Mouse (Mus musculus) hindbrain, embryonic 13.5 days (tissue): ENCODE measurements around the gene Cdk9. TPM values are rescaled to one million over a fixed set of nuclear protein-coding genes. Genes with fewer than 3 reads are reported as not detected.

Source experiments
- ATAC-seq: fragments of 200-750 bp; cut with Nextera tagmentation; 2 replicates; pipeline ENCODE4 v1.8.0; 2017; ENCODE audit warnings: moderate TSS enrichment; ENCODE audit not compliant: low FRiP score
- H3K27ac ChIP-seq: fragments of 300-500 bp; sonication (generic); 2 replicates; pipeline ENCODE4 v1.5.1; 2015; ENCODE audit warnings: inconsistent platforms, mild to moderate bottlenecking, moderate library complexity
- H3K27me3 ChIP-seq: fragments of 300-500 bp; sonication (generic); 2 replicates; pipeline ENCODE4 v1.6.1; 2015; ENCODE audit warnings: mild to moderate bottlenecking, inconsistent platforms
- H3K36me3 ChIP-seq: fragments of 300-500 bp; sonication (generic); 2 replicates; pipeline ENCODE4 v1.6.1; 2015; ENCODE audit warnings: mild to moderate bottlenecking, inconsistent platforms
- H3K4me1 ChIP-seq: fragments of 300-500 bp; sonication (generic); replicated peaks from 2 replicates; pipeline ENCODE4 v1.6.1; 2015; ENCODE audit warnings: inconsistent platforms
- H3K4me2 ChIP-seq: fragments of 300-500 bp; sonication (generic); 2 replicates; pipeline ENCODE4 v1.6.1; 2015; ENCODE audit warnings: inconsistent platforms, mild to moderate bottlenecking, moderate library complexity
- H3K4me3 ChIP-seq: fragments of 300-500 bp; sonication (generic); 2 replicates; pipeline ENCODE4 v1.5.1; 2015; ENCODE audit warnings: mild to moderate bottlenecking, inconsistent platforms
- H3K9ac ChIP-seq: fragments of 300-500 bp; sonication (generic); 2 replicates; pipeline ENCODE4 v1.6.1; 2015; ENCODE audit warnings: mild to moderate bottlenecking, inconsistent platforms
- H3K9me3 ChIP-seq: fragments of 300-500 bp; sonication (generic); 2 replicates; pipeline ENCODE4 v1.6.1; 2016; ENCODE audit warnings: inconsistent platforms
- WGBS: fragments of 180-500 bp; shearing (Covaris S2); methylation state at CpG from one replicate; pipeline ENCODE4 v1.1.7; 2015; 5-methylcytosine and 5-hydroxymethylcytosine counted together
- microRNA counts: library from miRNA; unstranded; fragments of <30 nt; microRNA quantifications from one replicate; lab custom pipeline; 2016
- microRNA-seq: library from miRNA; unstranded; fragments of <30 nt; microRNA quantifications from one replicate; pipeline ENCODE4, GENCODE M21; 2016
- polyA plus RNA-seq: library from polyadenylated mRNA; unstranded; fragments of >200 nt; fragmentation: Nextera tagmentation; extraction: Ambion mirVana; gene quantifications from 2 replicates; pipeline ENCODE4 v1.2.1, GENCODE M21; 2015

The Cdk9 gene
- polyA plus RNA-seq, 1 experiment from 2014 or later = 74.9 TPM

GRCm38 (mm10) chr2:32667775-32668174, 45.1 kb downstream of the Cdk9 start:
- 31% methylated on average over 11 of the region's 11 CpGs for WGBS
- H3K27me3 ChIP-seq = no peaks in the 10 kb centered on the region

GRCm38 (mm10) chr2:32665853-32666252, 47.0 kb downstream of the Cdk9 start:
- no peaks in the 10 kb centered on the region for H3K36me3 ChIP-seq
- no peaks in the 10 kb centered on the region for H3K9me3 ChIP-seq
- H3K27me3 ChIP-seq = no peaks in the 10 kb centered on the region
- no peak overlapping the region for H3K4me2 ChIP-seq
- H3K4me1 ChIP-seq = 0 out of 2 replicates have a peak, but pooled peaks cover 4% of the 10 kb centered on the region
- H3K9ac ChIP-seq = no peak overlapping the region
- H3K27ac ChIP-seq = no peak overlapping the region
- WGBS = 84% methylated on average over 6 of the region's 6 CpGs
- no peak for ATAC-seq
- no peak overlapping the region for H3K4me3 ChIP-seq

More at GRCm38 (mm10) chr2:32667775-32668174, 45.1 kb downstream of the Cdk9 start:
- ATAC-seq = no peak
- Histone ChIP-seq H3K9ac (no peak overlapping the region; the same call in 1 of the 2 replicates), H3K9me3 (no peaks in the 10 kb centered on the region), H3K4me2 (no peak overlapping the region), H3K36me3 (no peaks in the 10 kb centered on the region), H3K27ac (0 out of 2 replicates have a peak overlapping the region, but pooled peaks have one; percentile 3), H3K4me1 (no peaks in the 10 kb centered on the region), H3K4me3 (no peak overlapping the region)

- no peak overlapping the region for H3K9ac ChIP-seq
- 0 out of 2 replicates have a peak, but pooled peaks cover 4% of the 10 kb centered on the region for H3K4me1 ChIP-seq
- no peaks in the 10 kb centered on the region for H3K9me3 ChIP-seq
- no peaks in the 10 kb centered on the region for H3K36me3 ChIP-seq
- 55% methylated on average over 8 of the region's 8 CpGs for WGBS
- ATAC-seq = no peak
- H3K27ac ChIP-seq = peak overlapping the region; percentile 19; the same call in 1 of the 2 replicates
- H3K4me2 ChIP-seq = no peak overlapping the region
- H3K4me3 ChIP-seq = no peak overlapping the region
- H3K27me3 ChIP-seq = no peaks in the 10 kb centered on the region
These were observed 47.5 kb downstream of the Cdk9 start for GRCm38 (mm10) chr2:32665345-32665744.

- H3K4me3 ChIP-seq = no peak overlapping the region
- ATAC-seq = no peak
- H3K36me3 ChIP-seq = no peaks in the 10 kb centered on the region
- no peak overlapping the region for H3K9ac ChIP-seq
- no peak overlapping the region for H3K27ac ChIP-seq
- no peak overlapping the region for H3K4me2 ChIP-seq
- WGBS = 61% methylated on average over 5 of the region's 5 CpGs
- 0 out of 2 replicates have a peak, but pooled peaks cover 4% of the 10 kb centered on the region for H3K4me1 ChIP-seq
- no peaks in the 10 kb centered on the region for H3K9me3 ChIP-seq
- H3K27me3 ChIP-seq = no peaks in the 10 kb centered on the region
These were observed 50.6 kb downstream of the Cdk9 start for GRCm38 (mm10) chr2:32662291-32662690.

DNA sequence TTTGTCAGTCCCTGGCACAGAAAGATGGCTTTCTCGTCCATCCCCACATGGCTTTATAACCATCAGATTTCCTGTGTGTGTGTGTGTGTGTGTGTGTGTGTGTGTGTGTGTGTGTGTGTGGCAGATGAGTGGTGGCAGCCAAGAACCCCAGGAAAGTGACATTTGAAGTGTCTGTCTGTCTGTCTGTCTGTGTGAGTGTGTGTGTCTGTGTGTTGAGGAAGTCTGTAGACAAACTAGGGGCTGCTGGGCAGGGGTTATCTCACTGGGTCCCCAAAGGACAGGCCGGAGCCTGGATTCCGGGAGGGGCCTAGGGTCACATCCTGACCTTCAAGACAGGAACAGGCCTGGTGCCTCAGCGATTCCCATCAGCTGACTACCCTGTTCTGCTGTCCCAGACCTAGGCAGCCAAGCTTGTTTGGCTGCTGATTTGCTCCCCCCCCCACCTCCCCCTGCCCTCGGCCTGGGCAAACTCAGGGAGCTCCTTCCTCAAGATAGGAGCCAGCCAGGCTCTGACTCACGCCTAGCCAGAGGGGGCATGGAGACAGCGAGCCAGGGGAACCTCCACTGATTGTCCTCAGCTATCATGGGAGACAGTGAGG, 51.3 kb downstream of the Cdk9 start:
- Histone ChIP-seq H3K4me3 (no peak overlapping the region), H3K9ac (no peak overlapping the region), H3K36me3 (no peaks in the 10 kb centered on the region), H3K27me3 (no peaks in the 10 kb centered on the region), H3K27ac (peak overlapping the region; percentile 8; the same call in 1 of the 2 replicates), H3K4me1 (0 out of 2 replicates have a peak, but pooled peaks cover 4% of the 10 kb centered on the region), H3K4me2 (no peak overlapping the region), H3K9me3 (no peaks in the 10 kb centered on the region)
- WGBS = 68% methylated on average over 7 of the region's 7 CpGs
- no peak for ATAC-seq

GRCm38 (mm10) chr2:32658873-32659272, 54.0 kb downstream of the Cdk9 start:
- Histone ChIP-seq H3K27ac (no peak overlapping the region), H3K4me2 (no peak overlapping the region), H3K4me1 (0 out of 2 replicates have a peak, but pooled peaks cover 13% of the 10 kb centered on the region), H3K4me3 (no peak overlapping the region), H3K27me3 (no peaks in the 10 kb centered on the region), H3K36me3 (no peaks in the 10 kb centered on the region), H3K9ac (no peak overlapping the region), H3K9me3 (no peaks in the 10 kb centered on the region)
- no peak for ATAC-seq
- 88% methylated on average over 2 of the region's 2 CpGs for WGBS

GRCm38 (mm10) chr2:32655826-32656225, 57.0 kb downstream of the Cdk9 start:
- Histone ChIP-seq H3K27ac (0 out of 2 replicates have a peak overlapping the region, but pooled peaks have one; percentile 40), H3K36me3 (no peaks in the 10 kb centered on the region), H3K9ac (no peak overlapping the region), H3K4me1 (0 out of 2 replicates have a peak, but pooled peaks cover 9% of the 10 kb centered on the region), H3K4me2 (no peak overlapping the region), H3K4me3 (no peak overlapping the region), H3K27me3 (no peaks in the 10 kb centered on the region), H3K9me3 (no peaks in the 10 kb centered on the region)
- 73% methylated on average over 12 of the region's 12 CpGs for WGBS
- ATAC-seq = no peak

MicroRNA genes within 50 kb of the gene (microRNA counts, 519-probe panel; counts per million panel counts)
- 51.3 counts per million for microRNA mmu-miR-2861 (lab: Ali Mortazavi, UCI)

Small RNA genes lying within 50 kb of the gene (microRNA-seq; reads per million reads assigned to microRNA genes)
- gene Gm47291 = not detected
- gene Mir2861 = not detected
- not detected for gene Mir3960
- not detected for gene Mir8093

Other genes with a start within 250 kb of the Cdk9 start
- 7.0 and 7.1 TPM in 2 replicates for gene Fam102a, start 177.7 kb downstream of the Cdk9 start, polyA plus RNA-seq
- gene Dpm2, start 142.2 kb downstream of the Cdk9 start, polyA plus RNA-seq = 142 and 145 TPM in 2 replicates
- gene Pip5kl1, start 138.3 kb downstream of the Cdk9 start, polyA plus RNA-seq = 9.0 and 9.6 TPM in 2 replicates
- 0.53 and 0.56 TPM in 2 replicates for gene 9430097D07Rik, start 137.4 kb downstream of the Cdk9 start, polyA plus RNA-seq
- gene St6galnac4, start 126.0 kb downstream of the Cdk9 start, polyA plus RNA-seq = 22.8 and 23.4 TPM in 2 replicates
- 13.1 and 13.5 TPM in 2 replicates for gene St6galnac6, start 113.4 kb downstream of the Cdk9 start, polyA plus RNA-seq
- 68.9 and 71.5 TPM in 2 replicates for gene Ak1, start 91.3 kb downstream of the Cdk9 start, polyA plus RNA-seq
- 29.0 and 29.2 TPM in 2 replicates for gene Eng, start 66.5 kb downstream of the Cdk9 start, polyA plus RNA-seq
- 14.5 and 16.4 TPM in 2 replicates for gene Fpgs, start 8.9 kb downstream of the Cdk9 start, polyA plus RNA-seq
- 41.8 and 50.5 TPM in 2 replicates for gene Sh2d3c, start 8.0 kb upstream of the Cdk9 start, polyA plus RNA-seq
- gene 6330409D20Rik, start 27.9 kb upstream of the Cdk9 start, polyA plus RNA-seq = 3.3 and 3.7 TPM in 2 replicates
- gene Tor2a, start 44.2 kb upstream of the Cdk9 start, polyA plus RNA-seq = 54.2 and 54.4 TPM in 2 replicates
- 0.56 and 1.8 TPM in 2 replicates for gene Ttc16, start 62.6 kb upstream of the Cdk9 start, polyA plus RNA-seq
- 4.5 and 5.1 TPM in 2 replicates for gene Ptrh1, start 62.7 kb upstream of the Cdk9 start, polyA plus RNA-seq
- gene Cfap157, start 71.4 kb upstream of the Cdk9 start, polyA plus RNA-seq = 1.0 and 1.5 TPM in 2 replicates
- 180 and 193 TPM in 2 replicates for gene Stxbp1, start 134.2 kb upstream of the Cdk9 start, polyA plus RNA-seq
- 31.6 and 32.4 TPM in 2 replicates for gene Fam129b, start 163.0 kb upstream of the Cdk9 start, polyA plus RNA-seq
- gene Rpl12, start 248.5 kb upstream of the Cdk9 start, polyA plus RNA-seq = 92.0 and 108 TPM in 2 replicates
- gene Lrsam1, start 248.5 kb upstream of the Cdk9 start, polyA plus RNA-seq = 19.6 and 26.0 TPM in 2 replicates